Mouse (Mus musculus): ENCODE measurements around the gene Tbcel. TPM values are rescaled to one million over a fixed set of nuclear protein-coding genes. Genes with fewer than 3 reads are reported as not detected.

Gene Tbcel
- polyA plus RNA-seq, 1 experiment from 2014 or later: 6.1 TPM

Small RNA genes within 50 kb of the gene (microRNA-seq; reads per million reads assigned to microRNA genes)
- gene Gm44311: not detected

Other genes with a start within 250 kb of the Tbcel start
- gene Sc5d, start 243.6 kb downstream of the Tbcel start, polyA plus RNA-seq (2014; fragmentation: Nextera tagmentation; extraction: Ambion mirVana): 88.1 and 89.3 TPM in 2 replicates
- 0.63 and 0.72 TPM in 2 replicates for gene Tecta, start 107.9 kb downstream of the Tbcel start, polyA plus RNA-seq (2014; fragmentation: Nextera tagmentation; extraction: Ambion mirVana)